Mouse (Mus musculus) cerebellum, postnatal 25 days (tissue): ENCODE results near the gene Nckap1l.
A peak's percentile ranks its signal among the peaks of the same experiment; 100 is the strongest.
"Not testable (repeated sequence)": the region's sequence is repeated elsewhere in the genome, so short reads cannot be mapped to it uniquely, and the experiment has no call there.

ENCODE experiments used
- DNase-seq, 2 experiments: peaks; one replicate each; pipeline ENCODE4 v3.0.0; 2021; ENCODE audit warnings: mixed read lengths in 2 of 2

Nckap1l gene

DNA sequence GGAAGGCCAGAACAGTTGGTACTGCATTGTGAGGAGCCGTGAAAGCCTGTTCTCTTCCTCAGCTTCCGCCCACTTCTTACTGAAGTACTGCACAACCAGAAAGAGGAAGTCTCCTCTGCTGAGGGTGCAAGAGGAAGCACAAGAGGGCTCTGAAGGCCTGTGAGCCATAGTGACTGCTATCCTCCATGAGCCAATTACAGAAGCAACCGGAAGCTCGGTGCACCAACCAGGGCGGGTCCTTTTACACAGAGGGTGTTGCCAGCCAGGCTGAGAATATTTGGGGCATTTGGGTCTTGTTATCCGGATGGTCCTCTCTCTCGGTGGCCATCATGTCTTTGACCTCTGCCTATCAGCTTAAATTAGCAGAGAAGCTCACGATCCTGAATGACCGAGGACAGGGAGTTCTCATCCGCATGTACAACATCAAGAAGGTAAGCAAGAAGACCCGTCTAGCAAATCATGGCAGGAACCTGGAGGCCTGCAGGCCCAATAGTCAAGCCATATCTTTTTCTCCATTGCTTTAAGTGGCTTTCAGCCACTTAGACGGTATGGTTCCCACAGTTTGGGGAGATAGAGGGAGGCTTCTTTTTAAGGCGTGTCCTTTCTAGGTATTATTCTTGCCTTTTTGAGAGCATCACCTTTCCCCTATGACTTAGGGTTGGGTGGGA lies at the start of gene Nckap1l:
TSS of gene Nckap1l (plus strand) at position 244 of the 668 bp plus-strand sequence.
- no peak for DNase-seq

DNA sequence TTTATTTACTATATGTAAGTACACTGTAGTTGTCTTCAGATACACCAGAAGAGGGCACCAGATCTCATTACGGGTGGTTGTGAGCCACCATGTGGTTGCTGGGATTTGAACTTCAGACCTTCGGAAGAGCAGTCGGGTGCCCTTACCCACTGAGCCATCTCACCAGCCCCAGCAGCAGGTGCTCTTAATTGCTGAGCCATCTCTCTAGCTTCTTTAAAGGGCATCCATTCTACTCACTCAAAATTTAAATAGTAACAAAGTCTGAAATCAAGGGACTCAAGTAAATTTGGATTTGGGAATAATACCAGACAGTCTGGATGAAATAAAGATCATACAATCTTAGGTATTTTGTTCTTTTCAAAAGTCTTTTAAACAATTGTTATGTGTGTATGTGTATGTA lies 48.0 kb upstream of the Nckap1l start:
- DNase-seq, result not testable (repeated sequence)

DNA sequence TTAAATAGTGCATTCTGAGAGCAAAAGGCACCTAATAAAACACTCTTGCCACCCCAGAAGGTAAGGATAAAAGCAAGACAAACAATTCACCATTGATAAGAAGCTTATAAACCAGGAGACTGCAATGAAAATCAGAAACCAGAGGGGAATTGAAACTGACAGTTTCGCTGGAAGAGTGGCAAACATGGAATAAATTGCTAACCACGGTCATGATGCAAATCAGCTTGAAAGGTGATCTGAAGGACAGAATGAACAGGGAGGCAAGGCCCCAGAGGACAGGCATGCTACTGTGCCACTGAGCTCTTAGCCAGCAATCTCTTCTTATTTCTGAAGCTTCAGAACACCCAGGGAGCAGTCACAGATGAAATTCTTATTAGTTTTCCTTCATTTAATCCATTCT lies 26.6 kb upstream of the Nckap1l start:
- DNase-seq, result no peak

DNA sequence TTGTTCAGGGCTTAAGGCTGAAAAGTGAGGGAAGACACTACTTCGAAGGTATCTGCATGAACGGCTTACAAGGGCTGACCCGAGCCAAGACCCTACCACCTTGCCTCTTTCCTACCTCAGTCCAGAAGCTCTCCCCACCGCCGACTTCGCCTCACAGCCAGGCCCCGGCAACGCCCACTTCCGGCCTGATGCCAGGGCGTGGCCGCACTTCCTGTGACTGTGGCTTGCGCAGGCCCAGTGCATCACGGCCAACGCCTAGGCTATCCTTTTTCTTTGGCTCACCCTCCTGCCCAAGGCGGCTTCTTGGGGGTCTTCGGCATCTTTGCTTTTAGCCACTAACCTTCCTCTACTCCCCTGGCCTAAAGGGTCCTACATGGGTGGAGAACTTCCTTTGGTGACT lies 23.4 kb upstream of the Nckap1l start, which contains the start of gene Gtsf1:
TSS of gene Gtsf1 (minus strand) at position 230 of the 400 bp plus-strand sequence.
- DNase-seq, result no peak

DNA sequence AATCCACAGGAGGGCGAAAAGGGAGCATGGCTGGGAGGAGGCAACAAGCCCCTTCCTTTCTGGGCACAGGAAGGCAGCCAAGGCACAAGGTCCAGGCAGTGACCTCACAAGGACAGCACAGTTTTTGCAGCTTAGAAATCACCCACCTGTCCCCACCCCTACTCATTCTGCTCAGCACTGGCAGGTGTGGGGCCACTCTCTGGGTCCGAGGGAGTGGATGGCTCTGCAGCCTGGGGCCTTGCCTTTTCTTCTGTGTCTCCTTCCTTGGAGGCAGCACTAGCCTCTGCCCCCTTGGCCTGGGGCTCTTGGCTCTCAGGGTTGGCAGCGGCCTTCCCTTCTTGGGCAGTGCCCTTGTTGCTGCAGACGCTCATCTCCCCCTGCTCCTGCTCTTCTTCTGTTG lies 7.6 kb upstream of the Nckap1l start:
- DNase-seq, result peak in 1 of 2 experiments; percentile 3

DNA sequence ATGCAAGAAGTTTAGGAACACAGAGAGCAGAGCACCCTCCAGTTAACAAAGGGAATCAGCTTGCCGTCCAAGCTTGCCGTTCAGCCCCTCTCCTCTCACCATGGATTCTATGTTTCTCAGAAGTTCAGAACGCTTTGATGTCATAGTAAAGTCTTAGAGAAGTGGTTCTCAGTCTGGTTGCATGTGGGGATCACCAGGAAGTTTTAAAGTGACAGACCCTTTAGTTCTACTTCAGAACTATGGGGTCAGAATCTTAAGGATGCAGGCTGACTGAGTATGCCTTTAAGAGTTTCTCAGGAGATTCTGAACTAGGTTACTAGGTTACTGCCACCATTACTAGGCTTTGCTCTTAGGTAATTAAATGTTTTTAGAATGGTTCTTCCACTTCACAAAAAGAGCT lies 5.2 kb upstream of the Nckap1l start, which contains the start of gene Gtsf2:
TSS of gene Gtsf2 (minus strand) at position 101 of the 400 bp plus-strand sequence.
- DNase-seq, result no peak

DNA sequence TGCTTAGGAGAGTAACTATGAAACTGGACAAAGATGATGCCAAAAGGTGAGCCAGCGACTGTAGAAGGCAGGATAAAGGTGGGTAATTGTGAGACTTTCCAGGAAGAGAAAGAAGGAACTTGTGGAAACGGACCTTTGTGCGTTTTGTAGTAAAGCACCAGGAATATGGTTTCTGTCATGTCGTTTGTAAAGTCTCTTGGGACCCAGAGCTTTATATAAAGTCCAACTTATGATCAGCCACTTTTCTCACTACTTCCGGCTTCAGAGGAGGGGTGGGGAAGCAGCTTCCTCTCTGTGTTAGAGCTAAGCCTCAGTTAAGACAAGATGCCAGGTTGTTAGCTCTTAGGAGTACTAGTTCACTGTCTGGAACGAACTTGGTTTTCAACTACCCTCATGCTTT lies 855 bp downstream of the Nckap1l start:
- no peak for DNase-seq

DNA sequence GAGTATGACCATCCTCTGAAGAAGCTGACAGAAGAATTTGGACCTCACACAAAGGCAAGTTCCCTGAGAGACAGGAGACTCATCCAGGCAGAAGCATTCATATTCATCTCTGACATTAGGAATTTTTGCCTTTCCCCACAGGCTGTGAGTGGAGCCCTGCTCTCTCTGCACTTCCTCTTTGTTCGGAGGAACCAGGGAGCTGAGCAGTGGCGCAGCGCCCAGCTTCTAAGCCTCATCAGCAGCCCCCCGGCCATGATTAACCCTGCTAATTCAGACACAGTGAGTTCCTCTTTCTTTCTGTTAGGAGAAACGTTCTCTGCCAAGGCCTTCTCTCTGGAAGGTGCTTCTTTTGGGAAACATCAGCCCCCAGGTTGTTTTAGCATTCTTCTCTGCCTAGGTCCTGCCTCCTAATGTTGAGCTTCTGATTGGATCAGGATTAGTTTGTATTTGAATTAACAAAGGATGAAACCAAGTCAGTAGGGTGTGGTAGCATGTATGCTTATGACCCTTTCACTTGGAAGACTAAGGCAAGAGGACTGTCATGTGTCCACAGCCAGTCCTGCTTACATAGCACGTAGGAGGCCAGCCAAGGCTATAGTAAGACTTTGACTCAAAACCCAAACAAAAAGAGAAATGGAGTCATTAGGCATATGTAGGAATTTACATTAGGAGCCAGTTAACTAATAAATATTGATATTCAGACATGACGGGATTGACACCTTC lies 9.1 kb downstream of the Nckap1l start:
- peak in 1 of 2 experiments; percentile 11 for DNase-seq

DNA sequence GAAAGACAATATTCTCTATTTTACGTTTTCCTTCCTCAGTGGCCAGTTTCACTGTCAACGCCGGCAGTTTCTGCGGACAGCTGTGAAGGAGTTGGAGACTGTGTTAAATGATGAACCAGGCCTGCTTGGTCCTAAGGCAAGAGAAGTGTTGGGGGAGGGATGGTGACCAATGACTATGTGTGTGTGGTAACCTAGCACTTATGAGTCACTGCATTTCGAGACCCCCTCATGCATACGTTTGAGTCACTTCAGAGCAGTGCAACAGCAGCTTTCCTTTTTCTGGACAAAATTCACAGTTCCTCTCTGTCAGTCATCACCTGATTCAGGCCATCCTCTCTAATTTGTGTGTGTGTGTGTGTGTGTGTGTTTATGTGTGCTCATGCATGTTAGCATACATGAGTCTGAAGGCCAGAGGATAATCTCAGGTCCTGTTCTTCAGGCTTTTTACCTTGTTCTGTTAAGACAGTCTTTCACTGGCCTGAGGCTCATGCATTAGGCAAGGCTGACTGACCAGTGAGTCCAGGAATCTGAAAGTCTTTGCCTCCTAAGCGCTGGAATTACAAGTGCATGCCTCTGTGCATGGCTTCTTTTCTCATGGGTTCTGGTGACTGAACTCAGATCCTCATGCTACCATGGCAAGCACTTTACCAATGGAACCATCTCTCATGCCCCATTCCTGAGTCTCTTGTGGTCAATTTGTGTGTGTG lies 18.0 kb downstream of the Nckap1l start:
- no peak for DNase-seq

DNA sequence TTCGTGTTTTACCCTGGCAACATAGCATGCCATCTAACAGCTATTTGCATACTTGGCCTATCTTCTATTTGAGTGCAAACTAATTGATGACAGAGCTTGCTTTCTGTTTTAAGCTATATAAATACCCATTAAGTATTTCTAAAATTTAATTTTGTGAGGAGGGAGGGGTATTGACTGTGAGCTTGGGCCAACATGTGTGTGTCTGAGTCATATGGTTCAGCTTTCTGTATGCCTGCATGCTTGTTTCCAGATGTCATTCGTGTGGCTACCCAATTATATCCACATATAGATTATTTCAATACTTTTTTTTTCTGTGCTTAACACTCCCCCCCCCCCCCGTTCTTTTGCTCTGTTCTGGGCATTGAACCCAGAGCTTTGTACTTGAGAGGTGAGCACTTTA lies 18.7 kb downstream of the Nckap1l start:
- no peak for DNase-seq

DNA sequence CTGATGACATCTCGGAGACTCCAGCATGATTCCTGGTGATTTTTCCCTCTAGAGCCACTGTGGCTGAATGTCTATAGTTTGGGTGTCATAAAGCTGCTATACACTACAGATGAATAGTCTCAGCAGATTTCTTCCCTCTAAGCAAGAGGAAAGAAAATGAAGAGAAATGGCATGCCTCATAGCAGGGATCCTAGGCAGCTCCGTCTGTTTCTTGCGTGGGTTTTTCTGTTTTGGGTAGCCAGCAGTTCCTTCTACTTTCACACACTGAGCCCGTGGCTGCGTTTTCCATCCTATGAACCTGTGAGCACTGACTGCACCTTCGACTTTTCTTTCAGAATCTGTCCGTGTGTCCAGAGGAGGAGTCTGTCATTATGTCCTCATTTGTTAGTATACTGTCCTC lies 19.6 kb downstream of the Nckap1l start:
- DNase-seq, result peak in 1 of 2 experiments; percentile 11

DNA sequence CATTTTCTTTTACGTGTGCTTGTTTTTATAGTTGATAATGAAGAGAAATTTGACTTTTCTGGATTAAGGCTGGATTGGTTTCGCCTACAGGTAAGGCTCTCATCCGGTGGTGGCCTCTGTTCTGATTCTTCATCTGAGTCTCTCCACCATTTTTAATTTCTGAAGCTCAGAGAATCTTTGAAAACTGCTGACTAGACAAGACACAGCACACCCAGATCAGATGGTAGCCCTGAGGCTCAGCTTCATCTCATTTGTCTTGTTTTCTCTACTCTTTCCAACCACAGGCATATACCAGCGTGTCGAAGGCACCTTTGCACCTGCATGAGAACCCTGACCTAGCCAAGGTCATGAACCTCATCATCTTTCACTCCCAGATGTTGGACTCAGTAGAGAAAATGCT lies 20.2 kb downstream of the Nckap1l start:
- no peak for DNase-seq

DNA sequence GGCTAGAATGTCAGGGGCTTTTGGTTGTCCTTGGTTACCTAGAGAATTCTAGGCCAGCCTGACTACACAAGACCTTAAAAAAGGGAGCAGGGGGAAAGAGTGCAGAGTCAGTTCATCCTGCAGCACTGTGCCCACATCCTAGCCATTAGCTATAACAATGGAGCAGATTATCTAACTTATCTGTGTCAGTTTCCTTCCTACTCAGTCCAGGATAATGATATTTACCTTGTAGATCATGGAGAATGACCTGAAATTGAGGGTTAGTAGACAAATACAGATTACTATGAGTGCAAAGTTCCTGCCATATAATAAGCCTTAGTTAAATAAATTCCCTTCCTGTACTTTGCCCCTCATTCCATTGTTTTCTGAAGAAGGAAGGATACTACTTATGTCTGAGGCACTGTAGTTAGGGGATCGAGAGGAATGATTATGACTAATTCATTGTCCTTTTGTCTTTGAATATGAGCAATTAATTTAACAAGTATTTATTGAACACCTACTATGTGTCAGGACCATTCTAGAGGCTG lies 25.5 kb downstream of the Nckap1l start:
- no peak for DNase-seq

DNA sequence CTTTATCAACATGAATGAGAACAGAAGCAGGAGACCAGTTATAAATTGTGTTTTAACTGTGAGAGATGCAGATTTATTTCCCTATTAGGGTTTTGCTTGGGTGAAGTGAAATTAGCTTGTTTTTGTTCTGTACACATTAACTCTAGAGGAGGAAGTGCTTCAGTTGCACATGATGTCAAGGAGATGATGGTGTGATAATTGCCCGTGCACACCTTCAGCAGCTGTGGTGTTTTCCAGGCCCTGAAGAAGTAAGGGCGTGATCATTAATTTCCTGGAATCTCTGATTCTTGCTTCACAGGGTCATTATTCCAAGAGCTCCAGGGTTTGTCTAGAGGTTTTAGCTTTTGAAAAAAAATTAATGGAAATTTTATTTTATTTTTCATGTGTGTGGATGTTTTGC lies 26.5 kb downstream of the Nckap1l start:
- no peak for DNase-seq

DNA sequence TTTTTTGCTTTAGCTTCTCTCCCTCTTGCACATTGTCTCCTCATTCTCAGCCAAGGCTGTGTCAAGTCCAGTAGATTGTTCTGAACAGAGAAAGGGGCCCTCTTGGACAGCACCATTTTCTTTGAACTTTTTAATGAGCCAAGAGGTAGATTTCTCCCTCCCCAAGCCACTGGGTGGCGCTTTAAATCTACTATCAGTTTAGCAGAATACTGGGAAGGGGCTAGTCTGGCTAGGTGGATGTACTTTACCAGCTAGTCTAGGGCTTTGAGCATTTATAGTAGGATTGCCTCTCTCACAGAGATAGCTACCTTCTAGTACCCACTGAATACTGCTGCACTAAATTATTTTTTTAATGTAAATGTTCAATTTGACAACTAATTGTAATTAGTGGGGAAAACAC lies 28.9 kb downstream of the Nckap1l start:
- DNase-seq, result peak in 1 of 2 experiments; percentile 50

DNA sequence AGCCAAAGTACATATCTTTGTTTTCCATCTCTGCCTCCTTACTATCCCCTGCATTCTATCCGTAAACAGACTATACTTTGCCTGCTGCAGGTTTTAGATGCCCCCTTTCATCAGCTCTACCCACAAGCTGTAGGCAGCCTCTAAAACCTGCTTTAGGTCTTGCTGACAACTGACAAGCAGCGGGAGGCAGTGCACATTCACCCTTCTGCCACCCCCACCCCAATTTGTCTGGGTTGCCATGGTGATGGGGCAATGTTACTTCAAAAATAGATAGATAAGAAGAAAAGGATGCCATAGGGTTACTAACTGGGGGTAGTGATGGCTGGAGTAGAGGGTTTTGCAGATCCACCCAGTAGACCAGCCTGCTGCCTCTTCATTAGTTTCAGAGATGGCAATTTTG lies 30.9 kb downstream of the Nckap1l start:
- DNase-seq, result no peak

DNA sequence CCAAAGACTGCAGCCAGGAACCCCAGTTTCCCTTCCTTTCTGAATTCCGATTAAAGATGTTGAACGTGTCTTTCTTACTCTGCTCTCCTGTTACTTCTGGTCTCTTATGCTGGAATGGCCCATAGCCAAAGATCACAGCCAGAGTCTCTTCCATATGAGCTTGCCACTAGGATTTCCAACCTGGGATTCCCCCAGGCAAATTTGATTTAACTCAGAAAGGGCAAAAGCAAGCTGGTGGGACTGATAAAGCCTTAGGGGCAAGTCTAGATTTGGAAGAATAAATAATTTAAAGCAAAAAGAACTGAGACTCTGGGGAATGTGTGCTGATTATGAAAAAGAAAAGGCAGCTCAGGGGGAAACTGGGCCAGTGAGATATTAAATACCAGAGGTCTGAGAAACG lies 31.5 kb downstream of the Nckap1l start:
- DNase-seq, result no peak

DNA sequence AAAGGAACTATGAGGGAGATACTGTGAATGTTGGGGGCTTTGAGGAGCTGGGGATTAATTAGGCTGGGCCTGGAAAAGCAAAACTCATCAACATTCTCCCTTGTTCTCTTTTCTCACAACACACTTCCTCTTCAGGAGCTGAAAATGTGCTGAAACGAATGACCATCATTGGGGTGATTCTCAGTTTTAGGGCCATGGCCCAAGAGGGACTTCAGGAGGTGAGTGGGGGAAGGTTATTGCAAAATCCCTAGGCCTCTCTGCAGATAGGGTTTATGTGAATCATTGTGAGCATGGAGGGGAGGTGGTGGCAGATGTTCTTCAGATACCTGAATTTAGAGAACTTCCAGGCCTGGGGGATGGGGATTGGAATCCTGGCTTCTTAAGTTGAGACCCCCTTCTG lies 33.1 kb downstream of the Nckap1l start:
- no peak for DNase-seq

DNA sequence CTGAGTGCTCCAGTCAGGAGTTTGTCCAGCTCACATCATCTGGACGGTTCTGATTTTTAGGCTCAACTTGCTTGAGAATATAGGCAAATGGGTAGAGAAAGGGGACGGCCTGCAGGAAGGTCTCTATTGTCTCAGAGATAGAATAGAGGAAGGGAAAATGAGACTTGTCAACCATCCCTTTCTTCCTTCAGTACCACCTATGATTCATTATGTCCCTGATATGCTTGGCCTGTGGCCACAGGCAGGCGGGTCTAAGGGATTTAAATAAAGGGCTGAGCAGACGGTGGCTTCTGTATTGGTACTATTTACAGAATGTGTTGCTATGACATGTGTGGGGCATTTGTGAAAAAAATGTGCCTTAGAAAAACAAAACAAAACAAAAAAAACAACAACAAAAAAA lies 34.7 kb downstream of the Nckap1l start:
- DNase-seq, result no peak

DNA sequence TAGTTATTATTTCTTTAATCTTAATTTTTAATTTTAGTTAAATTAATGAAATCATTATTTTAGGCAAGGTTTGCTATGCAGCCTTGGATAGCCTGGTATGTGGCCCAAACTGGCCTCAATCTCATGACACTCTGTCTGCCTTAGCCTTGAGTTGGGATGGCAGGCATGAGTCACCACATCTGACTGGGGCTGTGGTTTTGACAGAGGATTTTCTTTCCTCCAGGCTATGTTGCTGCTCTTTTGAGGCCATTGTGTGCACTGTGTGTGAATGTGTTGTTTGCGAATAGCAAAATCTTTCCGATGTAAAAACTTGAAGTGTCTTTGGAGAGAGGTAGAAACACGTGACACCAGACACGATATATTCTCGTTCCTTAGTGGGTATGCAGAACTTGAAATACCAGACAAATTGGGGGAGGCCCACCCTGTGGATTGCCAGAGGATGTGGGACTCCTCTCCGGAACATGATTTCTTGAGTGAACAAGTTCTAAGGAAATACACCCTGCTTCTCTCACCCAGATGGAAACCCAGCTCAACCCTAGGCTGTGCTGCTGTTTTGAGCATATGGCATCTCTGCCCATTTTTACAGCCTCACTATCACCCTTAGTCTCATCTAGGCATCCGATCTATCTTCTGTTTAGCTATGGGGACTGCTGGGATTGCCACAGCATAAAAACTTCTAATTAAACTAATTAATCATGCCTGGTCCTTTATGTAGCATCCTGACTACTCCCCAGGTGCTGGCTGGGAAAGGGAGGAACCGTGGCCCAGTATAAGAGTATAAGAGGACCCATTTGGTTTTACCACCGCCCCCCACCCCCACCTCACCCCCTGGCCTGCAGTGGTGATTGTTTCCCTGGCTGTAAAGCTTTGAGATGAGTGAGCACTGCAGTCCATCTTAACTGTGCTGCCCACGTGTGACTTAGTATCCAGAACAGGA lies 42.9 kb downstream of the Nckap1l start:
- no peak for DNase-seq

DNA sequence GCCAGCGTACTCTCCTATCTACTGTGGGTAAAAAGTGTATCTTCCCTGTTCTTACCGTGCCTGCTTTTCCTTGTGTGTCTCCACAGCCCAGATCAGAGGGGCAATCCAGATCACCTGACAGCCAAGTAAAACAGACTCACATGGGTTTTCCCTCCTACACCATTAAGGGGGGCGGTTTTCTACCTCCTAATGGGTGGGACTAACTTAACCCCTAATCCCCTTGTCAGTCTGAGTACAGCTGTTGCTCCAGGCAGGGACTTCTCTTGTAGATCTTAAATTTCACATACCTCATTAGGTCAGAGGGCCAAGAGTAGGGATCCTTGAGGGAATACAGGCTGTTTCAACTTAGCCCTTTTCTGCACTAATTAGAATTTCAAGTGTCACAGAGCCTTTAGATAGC lies 44.6 kb downstream of the Nckap1l start:
- DNase-seq, result no peak

DNA sequence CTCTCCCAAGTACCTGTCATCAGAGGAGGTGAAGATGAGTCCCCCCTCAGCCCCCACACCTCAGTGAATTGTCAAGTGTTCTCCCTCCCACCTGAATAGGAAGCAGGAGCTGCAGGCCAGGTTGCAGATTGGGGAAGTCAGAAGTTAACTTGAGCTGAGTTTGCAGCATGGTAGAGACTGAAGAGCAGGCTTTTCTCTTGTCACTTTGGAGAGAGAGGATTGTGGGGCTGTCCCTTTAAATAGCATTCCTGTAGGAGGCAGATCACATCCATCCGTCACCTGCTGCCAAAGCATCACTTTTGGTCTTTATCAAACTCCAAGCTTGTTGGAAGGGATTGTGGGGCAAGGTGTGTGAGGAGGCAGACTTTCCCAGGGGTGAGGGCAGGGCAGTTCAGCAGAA lies 47.1 kb downstream of the Nckap1l start:
- no peak for DNase-seq
